ENCODE assay signal across 23 mouse cellular contexts in genomic region chr13:3951198-3951914, GRCm38 (mm10). TPM values are rescaled to one million over a fixed set of nuclear protein-coding genes. Genes with fewer than 3 reads are reported as not detected.
DNase-seq lines count a peak whose midpoint lies in the region; ATAC-seq and TF ChIP-seq lines count a peak whose summit lies in the region.
"Had no signal": no experiment of that assay in that cellular context is flagged by ENCODE, and none has a peak within 500 bp of the region (broad histone marks: within the 10 kb centered on the region; RNA-seq: fewer than 3 reads in every experiment).

No protein-coding gene starts in this region.

- TF ChIP-seq CTCF in liver, embryonic 14.5 days (IDR thresholded peaks at IDR 0.05; ENCODE audit: low read depth), result peak; percentile 51
- TF ChIP-seq CTCF in small intestine, adult 2 months (IDR thresholded peaks at IDR 0.05; ENCODE audit: extremely low read depth, insufficient read length, insufficient replicate concordance, low read depth, low read length), result peak; percentile 26; the same call in 1 of the 2 replicates

- peak; percentile 55; the same call in 1 of the 2 replicates for ATAC-seq in forebrain, embryonic 14.5 days
- ATAC-seq in forebrain, embryonic 12.5 days (ENCODE audit: low FRiP score), result no peak
- ATAC-seq in liver, embryonic 14.5 days (ENCODE audit: insufficient read depth), result no peak
- no peak for ATAC-seq in liver, embryonic 12.5 days
- no peak for ATAC-seq in neural tube, embryonic 15.5 days (ENCODE audit: low FRiP score)

- WGBS in forebrain, embryonic 14.5 days, result 82% methylated on average over 6 of the region's 6 CpGs
- 79% methylated on average over 6 of the region's 6 CpGs for WGBS in forebrain, embryonic 12.5 days
- WGBS in liver, embryonic 14.5 days (ENCODE audit: insufficient replicate concordance), result 56% methylated on average over 6 of the region's 6 CpGs
- WGBS in liver, embryonic 12.5 days (ENCODE audit: insufficient replicate concordance), result 60% methylated on average over 6 of the region's 6 CpGs
- 82% methylated on average over 6 of the region's 6 CpGs for WGBS in small intestine, adult 2 months
- 85% methylated on average over 6 of the region's 6 CpGs for WGBS in neural tube, embryonic 15.5 days

- no peaks in the 10 kb centered on the region for H3K9me3 ChIP-seq in forebrain, embryonic 14.5 days (replicated peaks; ENCODE audit: control insufficient read depth, low read length)
- H3K9me3 ChIP-seq in forebrain, embryonic 12.5 days, result no peaks in the 10 kb centered on the region
- H3K9me3 ChIP-seq in liver, embryonic 14.5 days (ENCODE audit: control insufficient read depth, low read length), result no peaks in the 10 kb centered on the region
- peaks cover 4% of the 10 kb centered on the region; the same call in 1 of the 2 replicates for H3K9me3 ChIP-seq in liver, embryonic 12.5 days (replicated peaks)
- no peaks in the 10 kb centered on the region for H3K9me3 ChIP-seq in neural tube, embryonic 15.5 days (replicated peaks)
- H3K9me3 ChIP-seq: heart, embryonic 13.5 days; hindbrain, embryonic 13.5 days; midbrain, embryonic 12.5 days had no signal

- DNase-seq in forebrain, embryonic 14.5 days (ENCODE audit: low spot score), result peak; percentile 54
- no peak for DNase-seq in liver, embryonic 14.5 days (ENCODE audit: low read depth in 3 of 3, low spot score in 3 of 3)
- DNase-seq in R1 (ENCODE audit: low read depth, low spot score), result peak; percentile 56
- no peak for DNase-seq in frontal cortex, postnatal 25 days (ENCODE audit: low spot score in 2 of 2)
- DNase-seq: adrenal gland, postnatal 14 days; cerebellum, adult 11-12 months; embryo, embryonic 11 days; gastrocnemius, postnatal 10 days; lung, postnatal 10 days; spleen, adult 18-20 months had no signal

- no peak for TF ChIP-seq POLR2A in small intestine, adult 2 months (IDR thresholded peaks at IDR 0.05; ENCODE audit: low read depth, low read length)

- H3K9ac ChIP-seq in forebrain, embryonic 14.5 days (ENCODE audit: low read length), result no peak overlapping the region
- H3K9ac ChIP-seq in forebrain, embryonic 12.5 days, result no peak overlapping the region
- H3K9ac ChIP-seq in liver, embryonic 14.5 days (replicated peaks), result no peak overlapping the region
- H3K9ac ChIP-seq in liver, embryonic 12.5 days, result no peak overlapping the region
- H3K9ac ChIP-seq in neural tube, embryonic 15.5 days (replicated peaks), result no peak overlapping the region
- H3K9ac ChIP-seq: heart, embryonic 13.5 days; hindbrain, embryonic 13.5 days; midbrain, embryonic 12.5 days had no signal

- no peak overlapping the region for H3K4me2 ChIP-seq in forebrain, embryonic 14.5 days (ENCODE audit: low read length)
- no peak overlapping the region for H3K4me2 ChIP-seq in forebrain, embryonic 12.5 days
- H3K4me2 ChIP-seq in liver, embryonic 14.5 days (ENCODE audit: low read depth), result no peak overlapping the region
- no peak overlapping the region for H3K4me2 ChIP-seq in liver, embryonic 12.5 days
- no peak overlapping the region for H3K4me2 ChIP-seq in neural tube, embryonic 15.5 days
- H3K4me2 ChIP-seq: heart, embryonic 13.5 days; hindbrain, embryonic 13.5 days; midbrain, embryonic 12.5 days had no signal

- H3K36me3 ChIP-seq in forebrain, embryonic 14.5 days (ENCODE audit: control insufficient read depth, insufficient read depth, low read length), result no peaks in the 10 kb centered on the region
- H3K36me3 ChIP-seq in forebrain, embryonic 12.5 days (replicated peaks), result no peaks in the 10 kb centered on the region
- no peaks in the 10 kb centered on the region for H3K36me3 ChIP-seq in liver, embryonic 14.5 days (replicated peaks; ENCODE audit: control insufficient read depth, insufficient read depth, low read depth)
- no peaks in the 10 kb centered on the region for H3K36me3 ChIP-seq in liver, embryonic 12.5 days
- no peaks in the 10 kb centered on the region for H3K36me3 ChIP-seq in small intestine, adult 2 months (ENCODE audit: control insufficient read depth, insufficient read depth, low read length)
- no peaks in the 10 kb centered on the region for H3K36me3 ChIP-seq in neural tube, embryonic 15.5 days
- H3K36me3 ChIP-seq: heart, embryonic 13.5 days; hindbrain, embryonic 13.5 days; midbrain, embryonic 12.5 days had no signal

- H3K27ac ChIP-seq in forebrain, embryonic 14.5 days (ENCODE audit: low read depth, low read length), result no peak overlapping the region
- no peak overlapping the region for H3K27ac ChIP-seq in forebrain, embryonic 12.5 days
- no peak overlapping the region for H3K27ac ChIP-seq in liver, embryonic 14.5 days
- no peak overlapping the region for H3K27ac ChIP-seq in liver, embryonic 12.5 days
- H3K27ac ChIP-seq in small intestine, adult 2 months (ENCODE audit: insufficient read depth, low read depth, low read length), result no peak overlapping the region
- no peak overlapping the region for H3K27ac ChIP-seq in neural tube, embryonic 15.5 days (replicated peaks)
- H3K27ac ChIP-seq: heart, embryonic 13.5 days; hindbrain, embryonic 13.5 days; left cerebral cortex, adult 2 months; midbrain, embryonic 12.5 days had no signal

- H3K4me1 ChIP-seq in forebrain, embryonic 14.5 days (ENCODE audit: control insufficient read depth, insufficient read depth, low read length), result no peaks in the 10 kb centered on the region
- no peaks in the 10 kb centered on the region for H3K4me1 ChIP-seq in forebrain, embryonic 12.5 days
- no peaks in the 10 kb centered on the region for H3K4me1 ChIP-seq in liver, embryonic 14.5 days (replicated peaks; ENCODE audit: control insufficient read depth in 2 of 2, insufficient read depth in 2 of 2, low read length in 1 of 2)
- no peaks in the 10 kb centered on the region for H3K4me1 ChIP-seq in liver, embryonic 12.5 days
- no peaks in the 10 kb centered on the region for H3K4me1 ChIP-seq in small intestine, adult 2 months (ENCODE audit: control insufficient read depth, insufficient read depth, insufficient read length, low read length)
- H3K4me1 ChIP-seq in neural tube, embryonic 15.5 days, result no peaks in the 10 kb centered on the region
- H3K4me1 ChIP-seq: heart, embryonic 13.5 days; hindbrain, embryonic 13.5 days; midbrain, embryonic 12.5 days had no signal

- H3K27me3 ChIP-seq in forebrain, embryonic 14.5 days (replicated peaks; ENCODE audit: control insufficient read depth, insufficient read depth, low read length), result no peaks in the 10 kb centered on the region
- no peaks in the 10 kb centered on the region for H3K27me3 ChIP-seq in forebrain, embryonic 12.5 days
- no peaks in the 10 kb centered on the region for H3K27me3 ChIP-seq in liver, embryonic 14.5 days (ENCODE audit: control insufficient read depth, insufficient read depth, low read length)
- no peaks in the 10 kb centered on the region for H3K27me3 ChIP-seq in liver, embryonic 12.5 days (replicated peaks)
- no peaks in the 10 kb centered on the region for H3K27me3 ChIP-seq in small intestine, adult 2 months (ENCODE audit: control insufficient read depth, insufficient read depth, low read length)
- H3K27me3 ChIP-seq in neural tube, embryonic 15.5 days (replicated peaks), result no peaks in the 10 kb centered on the region
- H3K27me3 ChIP-seq: heart, embryonic 13.5 days; hindbrain, embryonic 13.5 days; midbrain, embryonic 12.5 days had no signal

- H3K4me3 ChIP-seq in forebrain, embryonic 14.5 days (ENCODE audit: low read depth, low read length), result no peak overlapping the region
- no peak overlapping the region for H3K4me3 ChIP-seq in forebrain, embryonic 12.5 days (replicated peaks)
- H3K4me3 ChIP-seq in liver, embryonic 14.5 days (ENCODE audit: insufficient read depth in 1 of 2, low read depth in 2 of 2, low read length in 2 of 2), result no peak overlapping the region
- no peak overlapping the region for H3K4me3 ChIP-seq in liver, embryonic 12.5 days
- no peak overlapping the region for H3K4me3 ChIP-seq in small intestine, adult 2 months (ENCODE audit: low read depth, low read length)
- no peak overlapping the region for H3K4me3 ChIP-seq in neural tube, embryonic 15.5 days (replicated peaks)
- H3K4me3 ChIP-seq: erythroblast, embryonic 14.5 days; heart, embryonic 13.5 days; hindbrain, embryonic 13.5 days; left cerebral cortex, adult 2 months; midbrain, embryonic 12.5 days had no signal

- no peak for TF ChIP-seq EP300 in liver, embryonic 14.5 days (IDR thresholded peaks at IDR 0.05; ENCODE audit: low read depth)

RNA-seq across cellular contexts. Expression of gene Ucn3, which starts 6.2 kb away (rescaled TPM):
- 0.15 TPM in 1 of 2 replicates, not detected in the other for polyA plus RNA-seq in forebrain, embryonic 14.5 days (2014; fragmentation: Nextera tagmentation; extraction: Ambion mirVana)
- polyA plus RNA-seq in forebrain, embryonic 12.5 days (2016; fragmentation: Nextera tagmentation; extraction: Ambion mirVana), result not detected in 2 replicates
- 0.03 TPM in 1 of 2 replicates, not detected in the other for polyA plus RNA-seq in liver, embryonic 14.5 days (2012; rRNA removed)
- polyA plus RNA-seq in liver, embryonic 14.5 days (2014; fragmentation: Nextera tagmentation; extraction: Ambion mirVana), result not detected in 2 replicates
- polyA plus RNA-seq in liver, embryonic 12.5 days (2016; fragmentation: Nextera tagmentation; extraction: Ambion mirVana), result not detected in 2 replicates
- polyA plus RNA-seq in small intestine, adult 2 months (2012; rRNA removed), result 1.2 and 1.3 TPM in 2 replicates
- polyA plus RNA-seq in neural tube, embryonic 15.5 days (2015; fragmentation: Nextera tagmentation; extraction: Ambion mirVana), result not detected in 2 replicates
- polyA plus RNA-seq: erythroblast, embryonic 14.5 days; heart, embryonic 13.5 days; hindbrain, embryonic 13.5 days; kidney, embryonic 16.5 days; limb, embryonic 14.5 days; midbrain, embryonic 12.5 days; neural tube, embryonic 11.5 days; testis, adult 2 months had no signal

RNA-seq across cellular contexts. Expression of gene Tubal3, which starts 33.3 kb away (rescaled TPM):
- not detected in 2 replicates for polyA plus RNA-seq in forebrain, embryonic 14.5 days (2014; fragmentation: Nextera tagmentation; extraction: Ambion mirVana)
- polyA plus RNA-seq in forebrain, embryonic 12.5 days (2016; fragmentation: Nextera tagmentation; extraction: Ambion mirVana), result not detected in 2 replicates
- polyA plus RNA-seq in liver, embryonic 14.5 days (2012; rRNA removed), result not detected in 2 replicates
- polyA plus RNA-seq in liver, embryonic 14.5 days (2014; fragmentation: Nextera tagmentation; extraction: Ambion mirVana), result not detected in 2 replicates
- not detected in 2 replicates for polyA plus RNA-seq in liver, embryonic 12.5 days (2016; fragmentation: Nextera tagmentation; extraction: Ambion mirVana)
- 18.3 and 52.6 TPM in 2 replicates for polyA plus RNA-seq in small intestine, adult 2 months (2012; rRNA removed)
- 0.54 TPM in 1 of 2 replicates, not detected in the other for polyA plus RNA-seq in neural tube, embryonic 15.5 days (2015; fragmentation: Nextera tagmentation; extraction: Ambion mirVana)
- polyA plus RNA-seq: erythroblast, embryonic 14.5 days; heart, embryonic 13.5 days; hindbrain, embryonic 13.5 days; kidney, embryonic 16.5 days; midbrain, embryonic 12.5 days; neural tube, embryonic 11.5 days had no signal

RNA-seq across cellular contexts. Expression of gene Net1, which starts 33.3 kb away (rescaled TPM):
- 10.6 and 11.1 TPM in 2 replicates for polyA plus RNA-seq in forebrain, embryonic 14.5 days (2014; fragmentation: Nextera tagmentation; extraction: Ambion mirVana)
- 49.2 and 55.7 TPM in 2 replicates for polyA plus RNA-seq in forebrain, embryonic 12.5 days (2016; fragmentation: Nextera tagmentation; extraction: Ambion mirVana)
- 19.1 and 23.5 TPM in 2 replicates for polyA plus RNA-seq in liver, embryonic 14.5 days (2012; rRNA removed)
- 39.4 and 42.9 TPM in 2 replicates for polyA plus RNA-seq in liver, embryonic 14.5 days (2014; fragmentation: Nextera tagmentation; extraction: Ambion mirVana)
- polyA plus RNA-seq in liver, embryonic 12.5 days (2016; fragmentation: Nextera tagmentation; extraction: Ambion mirVana), result 67.4 and 73.0 TPM in 2 replicates
- 16.8 and 64.6 TPM in 2 replicates for polyA plus RNA-seq in small intestine, adult 2 months (2012; rRNA removed)
- polyA plus RNA-seq in neural tube, embryonic 15.5 days (2015; fragmentation: Nextera tagmentation; extraction: Ambion mirVana), result 11.7 and 27.1 TPM in 2 replicates

Comparison
In these comparisons a context has a peak if more than half of its experiments do, and no peak if none do; other contexts are left out.
1. DNase-seq: peak in forebrain, embryonic 14.5 days (single experiment) and R1 (single experiment); none in liver, embryonic 14.5 days (0 of 3) and frontal cortex, postnatal 25 days (0 of 2).
2. RNA of gene Tubal3, which starts 33.3 kb away (polyA plus RNA-seq): 18.3 to 52.6 TPM in small intestine, adult 2 months; not detected in forebrain, embryonic 12.5 days, not detected in forebrain, embryonic 14.5 days, not detected in liver, embryonic 14.5 days, not detected in liver, embryonic 12.5 days and 0.54 TPM in neural tube, embryonic 15.5 days; every median in the first group is over 10 times any median in the second.